Mouse (Mus musculus) spleen, postnatal 10 days (tissue): ENCODE measurements at regions not wholly inside any gene's neighbourhood (a gene's known extent, or its start where the extent isn't known, plus 50 kb on each side); places are given as distances from the start of the nearest gene placed in this dataset.

Experiments
- DNase-seq, 2 experiments: peaks; one replicate each; pipeline ENCODE4 v3.0.0; 2021 to 2022; ENCODE audit warnings: low spot score in 2 of 2

GRCm38 (mm10) chr1:190307751-190308150 is 137.2 kb upstream of the Prox1 start:
- no peak for DNase-seq

DNA sequence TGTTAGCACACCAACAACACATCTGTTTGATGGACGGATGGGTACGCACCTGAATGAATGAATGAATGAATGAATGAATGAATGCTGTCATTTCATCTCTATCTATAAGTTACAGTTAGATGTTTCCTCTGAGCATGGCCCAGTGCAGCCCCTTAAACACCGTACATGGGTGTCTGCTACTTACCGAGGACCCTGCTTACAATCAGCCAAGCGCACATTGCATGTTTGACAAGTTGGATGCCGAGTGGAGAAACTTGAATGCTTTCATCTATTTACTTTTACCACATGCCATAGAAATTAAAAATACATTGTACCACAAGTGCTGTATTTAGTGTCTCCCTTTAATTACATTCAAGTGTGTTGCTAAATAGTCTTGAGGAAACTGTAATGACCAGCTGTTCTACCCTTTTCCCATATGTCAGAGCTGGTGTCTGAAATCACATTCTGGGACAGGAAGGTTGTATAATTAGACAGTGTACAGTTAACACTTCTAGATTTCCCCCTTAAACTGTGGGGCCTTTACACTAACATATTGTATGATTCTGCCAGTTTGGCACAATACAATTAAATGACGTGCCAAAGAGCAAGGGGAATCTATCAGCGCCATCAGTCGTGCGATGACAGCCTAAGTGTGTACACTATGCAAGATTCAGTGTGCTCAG is 127.3 kb upstream of the Prox1 start:
- DNase-seq: no peak

DNA sequence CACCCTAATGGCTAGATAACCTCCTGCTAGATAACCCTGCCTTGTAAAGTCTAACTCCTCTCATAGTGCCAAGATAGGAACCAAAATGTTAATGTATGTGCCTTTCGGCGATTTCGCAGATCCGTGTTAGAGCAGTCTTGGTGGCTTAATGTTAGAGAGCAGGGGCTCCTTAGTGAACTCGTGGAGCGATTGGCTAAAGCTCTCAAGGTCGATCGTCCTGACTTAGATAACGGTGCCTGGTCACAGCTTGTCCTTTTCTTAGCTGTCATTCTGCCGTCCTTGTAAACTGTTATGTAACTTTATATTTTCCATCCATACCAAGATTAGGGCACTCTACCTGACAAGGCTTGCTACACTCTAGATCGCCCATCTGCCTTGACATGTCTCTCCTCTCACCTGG is 119.5 kb upstream of the Prox1 start:
- no peak for DNase-seq

DNA sequence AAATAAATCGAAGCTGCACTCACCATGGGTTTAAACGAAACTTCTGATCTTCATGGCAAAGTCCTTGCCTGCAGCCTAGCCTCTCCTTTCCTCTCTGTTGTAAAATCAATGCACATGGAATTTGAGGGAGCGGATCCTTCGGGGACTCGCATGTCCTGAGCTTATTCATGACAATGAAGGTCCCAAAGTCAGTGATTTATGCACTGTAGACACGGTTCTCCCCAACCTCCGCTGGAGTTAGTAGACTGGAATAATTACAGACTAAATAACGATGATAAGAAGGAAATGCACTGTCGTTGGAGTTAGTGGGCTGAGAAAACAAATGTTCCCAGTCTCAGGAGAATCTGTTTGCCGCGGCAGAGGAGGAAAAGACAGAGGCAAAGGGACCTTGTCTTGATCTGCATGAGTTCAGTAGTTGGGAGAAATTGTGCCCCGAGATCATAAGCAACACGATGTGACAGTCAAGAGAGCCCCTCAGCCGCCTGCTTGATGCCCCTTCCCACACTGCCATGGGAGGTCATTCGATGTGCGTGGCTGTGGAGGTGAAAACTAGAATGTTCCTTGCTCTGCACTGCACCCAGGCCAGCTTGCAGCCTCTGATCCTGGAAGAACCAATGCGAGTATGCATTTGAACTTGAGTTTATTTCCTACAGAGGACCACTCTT is 116.1 kb upstream of the Prox1 start:
- no peak for DNase-seq

GRCm38 (mm10) chr1:190285636-190286035 is 115.1 kb upstream of the Prox1 start:
- DNase-seq: no peak

- DNase-seq: no peak
Measured at GRCm38 (mm10) chr1:190285049-190285448, 114.5 kb upstream of the Prox1 start.

GRCm38 (mm10) chr1:190284138-190284537 is 113.6 kb upstream of the Prox1 start:
- DNase-seq: no peak

- DNase-seq: no peak
Measured at GRCm38 (mm10) chr1:190280081-190280858, 109.8 kb upstream of the Prox1 start.

DNA sequence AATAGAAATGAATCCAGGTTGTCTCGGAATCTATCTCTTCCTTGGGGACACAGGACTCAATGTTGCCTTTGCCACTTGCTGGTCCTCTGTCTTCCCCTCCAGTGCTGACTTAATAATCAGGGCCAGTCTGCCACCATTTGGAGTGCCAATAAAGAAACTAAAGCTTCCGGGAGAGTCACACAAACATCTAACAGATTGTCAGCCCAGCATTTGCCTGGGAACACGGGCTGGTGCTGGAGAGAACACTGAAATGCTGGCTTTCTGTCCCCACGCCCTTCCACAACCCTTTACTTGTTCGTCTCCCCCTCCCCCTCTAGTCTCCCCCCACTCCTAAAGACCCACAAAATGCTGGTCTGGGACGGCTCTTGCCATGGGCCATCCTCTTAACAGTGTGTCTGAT is 104.4 kb upstream of the Prox1 start:
- no peak for DNase-seq

GRCm38 (mm10) chr1:190270784-190271385 is 100.4 kb upstream of the Prox1 start:
- DNase-seq: no peak

- no peak for DNase-seq
Measured at GRCm38 (mm10) chr1:190269181-190269580, 98.7 kb upstream of the Prox1 start.

GRCm38 (mm10) chr1:190265085-190265780 is 94.7 kb upstream of the Prox1 start:
- DNase-seq: no peak

DNA sequence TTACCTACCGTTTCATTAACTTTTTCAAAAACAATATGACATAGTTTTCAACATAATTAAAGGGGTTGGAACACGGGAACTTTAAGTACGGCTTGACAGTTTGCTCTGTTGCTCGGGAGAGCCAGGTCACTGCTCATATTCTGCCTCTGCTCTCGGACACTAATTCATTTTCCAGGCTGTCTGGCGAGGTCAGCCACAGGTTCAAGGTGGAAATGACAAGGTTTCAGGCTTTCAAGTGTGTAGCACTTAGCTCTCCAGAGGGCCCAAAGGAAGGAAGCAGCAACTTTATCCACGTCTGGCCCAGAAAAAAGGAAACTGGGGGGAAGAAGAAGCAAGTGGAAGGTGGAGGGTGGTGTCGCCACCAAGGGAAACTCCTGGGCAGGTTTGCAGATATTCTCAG is 94.0 kb upstream of the Prox1 start:
- no peak for DNase-seq

DNA sequence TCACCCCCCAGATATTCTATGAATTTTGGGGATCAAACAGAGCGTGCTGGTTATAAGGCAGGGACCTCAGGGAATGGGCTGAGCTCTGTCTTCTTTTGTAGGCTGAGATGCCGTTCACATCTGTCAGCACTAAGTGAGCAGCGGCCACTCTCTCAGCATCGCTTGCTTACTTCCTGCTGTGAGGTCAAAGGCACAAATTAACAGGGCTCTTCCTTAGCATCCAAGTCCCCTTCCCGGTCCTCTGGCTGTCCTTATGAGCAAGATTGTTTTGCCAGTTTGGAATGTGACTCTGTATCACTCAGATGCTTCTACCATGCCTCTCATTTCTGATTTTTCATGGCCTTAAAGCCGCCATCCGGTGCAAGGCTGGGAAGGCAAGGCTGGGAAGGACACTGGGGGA is 93.1 kb upstream of the Prox1 start:
- DNase-seq: no peak

DNA sequence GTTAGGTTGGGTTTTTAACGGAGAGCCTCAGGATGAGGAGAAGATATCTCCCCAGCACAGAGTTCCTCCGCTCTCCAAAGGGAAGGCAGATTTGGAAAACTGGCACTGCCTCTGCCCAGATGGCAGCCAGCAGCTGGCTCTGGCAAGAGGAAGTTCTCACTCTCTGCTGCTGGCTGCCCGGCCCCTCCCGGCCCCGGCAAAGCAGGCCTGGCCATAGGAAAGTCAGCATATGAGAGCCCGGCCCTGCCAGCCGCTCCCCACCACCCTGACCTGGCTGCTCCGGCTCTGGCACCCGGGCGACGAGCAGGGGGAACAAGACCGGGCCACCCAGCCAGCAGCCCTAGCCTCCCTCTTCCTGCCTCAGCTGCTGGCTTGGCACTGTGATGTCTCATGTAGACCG is 89.1 kb upstream of the Prox1 start:
- DNase-seq: no peak

GRCm38 (mm10) chr1:190250574-190251246 is 80.2 kb upstream of the Prox1 start:
- no peak for DNase-seq

DNA sequence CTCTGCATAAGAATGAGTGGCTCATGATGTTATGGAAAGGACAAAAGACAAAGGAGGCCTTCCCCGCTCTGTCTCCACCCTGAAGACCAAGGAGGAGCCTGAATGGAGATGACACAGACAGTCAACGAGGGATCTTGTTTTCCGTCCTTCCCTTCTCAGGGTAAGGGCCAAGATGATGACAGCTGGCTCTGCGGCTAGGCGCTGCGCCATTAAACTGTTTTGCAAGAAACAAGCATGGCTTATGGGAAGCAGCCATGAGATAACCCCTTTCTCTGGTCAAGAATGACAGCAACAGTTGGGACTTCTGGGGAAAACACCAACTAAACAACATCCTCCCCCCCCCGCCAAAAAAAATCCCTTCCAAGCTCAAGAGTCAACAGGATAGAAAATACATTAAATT is 72.0 kb upstream of the Prox1 start:
- DNase-seq: no peak

DNA sequence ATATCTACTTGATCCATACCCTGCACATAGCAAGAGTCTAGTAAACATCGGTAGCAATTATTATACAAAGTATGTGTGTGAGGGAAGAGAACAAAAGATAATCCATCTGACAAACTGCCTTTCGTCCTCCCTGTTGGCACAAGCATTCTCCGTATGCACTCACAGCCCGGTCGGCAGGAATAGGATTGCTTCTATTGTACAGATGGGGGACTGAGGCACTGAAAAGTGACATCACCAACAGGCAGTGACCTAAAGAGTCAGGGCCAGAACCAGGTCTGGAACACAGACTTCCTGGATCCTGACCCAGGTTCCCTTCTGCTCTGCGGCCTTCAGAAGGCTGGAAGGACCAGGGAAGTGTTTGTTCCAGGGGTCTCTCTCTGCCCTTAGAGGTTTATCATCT is 69.3 kb upstream of the Prox1 start:
- DNase-seq: no peak

DNA sequence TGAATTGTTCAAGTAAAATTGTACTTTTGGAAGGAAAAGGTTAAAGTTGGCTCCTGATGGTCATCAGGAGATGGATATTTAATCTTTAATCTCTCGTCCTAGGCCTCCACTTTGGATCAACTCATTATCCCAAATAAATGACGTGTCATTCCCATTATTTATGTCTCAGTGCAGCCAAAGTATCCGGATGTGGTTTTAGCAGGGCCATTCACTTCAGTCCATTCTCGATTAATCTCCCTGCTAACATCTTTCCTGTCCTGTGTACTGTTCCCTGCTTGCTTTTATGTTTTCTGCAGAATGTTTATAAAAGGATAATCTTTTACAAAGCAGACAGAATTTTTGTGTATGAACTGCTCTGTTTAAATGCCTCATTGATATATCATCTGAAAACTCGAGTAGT is 60.4 kb upstream of the Prox1 start:
- no peak for DNase-seq

DNA sequence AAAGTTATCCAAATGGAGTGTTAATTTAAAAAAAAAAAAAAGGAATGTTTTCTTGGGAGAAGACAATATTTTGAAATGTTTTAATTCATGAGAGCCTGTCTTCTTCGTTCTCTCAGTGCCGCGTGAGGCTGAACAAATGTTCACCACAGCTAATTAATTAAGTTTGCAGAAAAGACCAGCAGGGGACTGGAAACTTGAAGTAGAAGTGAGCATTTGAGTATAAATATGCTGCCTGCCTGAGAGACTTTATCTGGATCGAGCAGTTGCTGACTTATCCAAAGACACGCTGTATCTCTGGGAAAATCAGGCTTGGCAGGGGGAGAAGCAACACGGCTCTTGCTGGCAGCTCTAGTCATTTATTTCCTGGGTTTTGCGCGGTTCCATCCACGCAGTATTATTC is 49.9 kb upstream of the Prox1 start:
- no peak for DNase-seq
